Mouse (Mus musculus): Measurements from ENCODE around the gene Trir.

GRCm38 (mm10) chr8:85071041-85071440 is 44.4 kb downstream of the Trir start:
- TF ChIP-seq POLR2A (IDR thresholded peaks at IDR 0.05; ENCODE audit: low read depth, low read length) (no peak), CTCF (IDR thresholded peaks at IDR 0.05; ENCODE audit: borderline replicate concordance, insufficient read depth, low read length) (no peak)

Data from embryonic fibroblast, embryonic 13.5 days (primary cell).